Mouse (Mus musculus) left cerebral cortex, adult 18-20 months (tissue): Measurements from ENCODE around the gene Skil. TPM values are rescaled to one million over a fixed set of nuclear protein-coding genes. Genes with fewer than 3 reads are reported as not detected.
A peak's percentile ranks its signal among the peaks of the same experiment; 100 is the strongest.
"Not testable (repeated sequence)": the region's sequence is repeated elsewhere in the genome, so short reads cannot be mapped to it uniquely, and the experiment has no call there.

Experiments used
- DNase-seq, 2 experiments: peaks; one replicate each; pipeline ENCODE4 v3.0.0; 2021 to 2022; ENCODE audit warnings: low spot score in 2 of 2, mixed read lengths in 1 of 2
- total RNA-seq, 2 experiments: library from RNA; stranded (reverse); gene quantifications; 2 replicates each; pipeline ENCODE4 v1.2.3; 2021

The Skil gene
- total RNA-seq, 2 experiments from 2014 or later: 61.8 to 64.3 TPM

GRCm38 (mm10) chr3:31123098-31123497 is 28.2 kb downstream of the Skil start:
- no peak for DNase-seq

GRCm38 (mm10) chr3:31126303-31126702 is 31.4 kb downstream of the Skil start:
- DNase-seq: no peak

GRCm38 (mm10) chr3:31126848-31127247 is 32.0 kb downstream of the Skil start:
- DNase-seq: no peak

- no peak for DNase-seq
Observed at GRCm38 (mm10) chr3:31129766-31130165, 34.9 kb downstream of the Skil start.

- DNase-seq: no peak
Observed at GRCm38 (mm10) chr3:31133664-31134063, 38.8 kb downstream of the Skil start.

GRCm38 (mm10) chr3:31134246-31134645 is 39.4 kb downstream of the Skil start:
- no peak for DNase-seq

- DNase-seq: no peak
Observed at GRCm38 (mm10) chr3:31134696-31135095, 39.8 kb downstream of the Skil start.

GRCm38 (mm10) chr3:31136591-31136990 is 41.7 kb downstream of the Skil start:
- not testable (repeated sequence) for DNase-seq

GRCm38 (mm10) chr3:31138454-31139424 is 43.9 kb downstream of the Skil start:
- peak; percentile 72 to 79 for DNase-seq

- DNase-seq: no peak
Observed at GRCm38 (mm10) chr3:31141621-31142020, 46.8 kb downstream of the Skil start.

- not testable (repeated sequence) for DNase-seq
Observed at GRCm38 (mm10) chr3:31145222-31145621, 50.4 kb downstream of the Skil start.

- DNase-seq: peak; percentile 79 to 83
Observed at GRCm38 (mm10) chr3:31145641-31146290, 50.9 kb downstream of the Skil start.

- no peak for DNase-seq
Observed at GRCm38 (mm10) chr3:31148595-31148994, 53.7 kb downstream of the Skil start.

- peak; percentile 32 to 35 for DNase-seq
Observed at GRCm38 (mm10) chr3:31149706-31150105, 54.8 kb downstream of the Skil start, which contains the start of gene Cldn11. Cldn11 (plus strand) TSS chr3:31149920.

GRCm38 (mm10) chr3:31152108-31152507 is 57.2 kb downstream of the Skil start:
- DNase-seq: peak in 1 of 2 experiments; percentile 23

GRCm38 (mm10) chr3:31156126-31156525 is 61.3 kb downstream of the Skil start:
- no peak for DNase-seq

GRCm38 (mm10) chr3:31157776-31158175 is 62.9 kb downstream of the Skil start:
- no peak for DNase-seq

GRCm38 (mm10) chr3:31160046-31160445 is 65.2 kb downstream of the Skil start:
- no peak for DNase-seq

GRCm38 (mm10) chr3:31161336-31161735 is 66.5 kb downstream of the Skil start:
- no peak for DNase-seq

- DNase-seq: no peak
Observed at GRCm38 (mm10) chr3:31162860-31163259, 68.0 kb downstream of the Skil start.

GRCm38 (mm10) chr3:31165803-31166202 is 70.9 kb downstream of the Skil start:
- no peak for DNase-seq

- DNase-seq: peak; percentile 14 to 16
Observed at GRCm38 (mm10) chr3:31166365-31166871, 71.6 kb downstream of the Skil start.
